Comparison of ENCODE assay signal across 8 mouse cellular contexts in the genomic region with DNA sequence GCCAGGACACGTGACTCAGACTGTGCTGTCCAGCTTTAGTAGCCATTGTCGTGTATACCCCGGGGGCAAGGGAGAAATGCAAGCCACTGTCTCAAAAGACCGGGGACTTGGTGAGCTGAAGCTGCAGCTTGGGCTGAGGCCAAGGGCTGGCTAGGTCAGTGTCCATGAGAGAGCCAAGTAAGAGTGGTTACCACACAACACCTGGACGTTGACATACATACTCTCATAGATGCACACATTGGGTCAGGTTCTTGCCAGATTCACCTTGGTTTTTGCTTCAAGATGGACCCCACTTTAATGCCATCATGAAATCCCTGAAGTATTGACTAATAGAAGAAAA. TPM values are rescaled to one million over a fixed set of nuclear protein-coding genes. Genes with fewer than 3 reads are reported as not detected.
A peak's percentile ranks its signal among the peaks of the same experiment; 100 is the strongest.
DNase-seq lines count a peak whose midpoint lies in the region; ATAC-seq and TF ChIP-seq lines count a peak whose summit lies in the region.

No protein-coding gene starts in this region.

- no peaks in the 10 kb centered on the region for H3K9me3 ChIP-seq in embryonic facial prominence, embryonic 13.5 days
- no peaks in the 10 kb centered on the region for H3K9me3 ChIP-seq in intestine, embryonic 15.5 days
- H3K9me3 ChIP-seq in midbrain, postnatal 0 days (ENCODE audit: low read length): no peaks in the 10 kb centered on the region

- WGBS in embryonic facial prominence, embryonic 13.5 days: 13% methylated on average over 5 of the region's 5 CpGs
- 19% methylated on average over 5 of the region's 5 CpGs for WGBS in intestine, embryonic 15.5 days
- 9% methylated on average over 5 of the region's 5 CpGs for WGBS in midbrain, postnatal 0 days

- H3K4me2 ChIP-seq in embryonic facial prominence, embryonic 13.5 days: peak overlapping the region; percentile 91
- H3K4me2 ChIP-seq in intestine, embryonic 15.5 days (replicated peaks): peak overlapping the region; percentile 84
- H3K4me2 ChIP-seq in midbrain, postnatal 0 days (ENCODE audit: low read depth, low read length, poor library complexity, severe bottlenecking): peak overlapping the region; percentile 94

- no peak for DNase-seq in layer of hippocampus, adult 2 months (ENCODE audit: low spot score in 2 of 2)
- DNase-seq in layer of hippocampus, postnatal 25 days (ENCODE audit: extremely low spot score in 1 of 2, low spot score in 1 of 2): no peak
- no peak for DNase-seq in midbrain, postnatal 0 days (ENCODE audit: low spot score)
- DNase-seq in testis, postnatal 10 days (ENCODE audit: low spot score): no peak
- no peak for DNase-seq in layer of hippocampus, adult 11-12 months (ENCODE audit: low spot score)
- no peak for DNase-seq in right cerebral cortex, adult 18-20 months

- no peak for TF ChIP-seq CTCF in layer of hippocampus, adult 2 months (conservative IDR thresholded peaks at IDR 0.05)
- no peak for TF ChIP-seq CTCF in midbrain, postnatal 0 days (IDR thresholded peaks at IDR 0.05)

- ATAC-seq in embryonic facial prominence, embryonic 13.5 days (ENCODE audit: insufficient number of reproducible peaks, insufficient read depth, low FRiP score, low TSS enrichment, low read depth): no peak; the same call in 1 of the 2 replicates
- ATAC-seq in intestine, embryonic 15.5 days: no peak
- ATAC-seq in midbrain, postnatal 0 days (ENCODE audit: low FRiP score): no peak; the same call in 1 of the 2 replicates

- peak overlapping the region; percentile 83 for H3K4me3 ChIP-seq in layer of hippocampus, adult 2 months
- H3K4me3 ChIP-seq in embryonic facial prominence, embryonic 13.5 days: peak overlapping the region; percentile 61
- peak overlapping the region; percentile 71 for H3K4me3 ChIP-seq in intestine, embryonic 15.5 days (replicated peaks)
- H3K4me3 ChIP-seq in midbrain, postnatal 0 days (ENCODE audit: low read depth, low read length): peak overlapping the region; percentile 69

- H3K27ac ChIP-seq in layer of hippocampus, adult 2 months: peak overlapping the region; percentile 68
- peak overlapping the region; percentile 52; the same call in 1 of the 2 replicates for H3K27ac ChIP-seq in embryonic facial prominence, embryonic 13.5 days
- H3K27ac ChIP-seq in intestine, embryonic 15.5 days: 0 out of 2 replicates have a peak overlapping the region, but pooled peaks have one; percentile 28
- no peak overlapping the region for H3K27ac ChIP-seq in midbrain, postnatal 0 days (ENCODE audit: low read depth, low read length)

- H3K4me1 ChIP-seq in embryonic facial prominence, embryonic 13.5 days: peaks cover 21% of the 10 kb centered on the region
- H3K4me1 ChIP-seq in intestine, embryonic 15.5 days (replicated peaks): no peaks in the 10 kb centered on the region
- H3K4me1 ChIP-seq in midbrain, postnatal 0 days (ENCODE audit: insufficient read depth, low read length): no peaks in the 10 kb centered on the region

- peaks cover 12% of the 10 kb centered on the region for H3K27me3 ChIP-seq in embryonic facial prominence, embryonic 13.5 days
- H3K27me3 ChIP-seq in intestine, embryonic 15.5 days (replicated peaks): no peaks in the 10 kb centered on the region
- no peaks in the 10 kb centered on the region for H3K27me3 ChIP-seq in midbrain, postnatal 0 days (ENCODE audit: insufficient read depth, low read length)

- H3K36me3 ChIP-seq in embryonic facial prominence, embryonic 13.5 days: no peaks in the 10 kb centered on the region
- H3K36me3 ChIP-seq in intestine, embryonic 15.5 days: no peaks in the 10 kb centered on the region
- H3K36me3 ChIP-seq in midbrain, postnatal 0 days (ENCODE audit: insufficient read depth, low read length): no peaks in the 10 kb centered on the region

- H3K9ac ChIP-seq in embryonic facial prominence, embryonic 13.5 days: peak overlapping the region; percentile 81
- peak overlapping the region; percentile 77 for H3K9ac ChIP-seq in intestine, embryonic 15.5 days
- peak overlapping the region; percentile 59 for H3K9ac ChIP-seq in midbrain, postnatal 0 days (replicated peaks; ENCODE audit: low read length, poor library complexity, severe bottlenecking)

RNA-seq across cellular contexts. Expression of a gene that starts 0.3 kb away (rescaled TPM):
- total RNA-seq in layer of hippocampus, adult 2 months (2021): 1 to 10 TPM; 3.4 to 3.7 TPM
- 1 to 10 TPM; 2.6 to 3.1 TPM for total RNA-seq in layer of hippocampus, postnatal 25 days (2021)
- 20.2 and 24.7 TPM in 2 replicates for polyA plus RNA-seq in embryonic facial prominence, embryonic 13.5 days (2015; fragmentation: Nextera tagmentation; extraction: Ambion mirVana)
- 47.3 and 48.2 TPM in 2 replicates for polyA plus RNA-seq in intestine, embryonic 15.5 days (2015; fragmentation: Nextera tagmentation; extraction: Ambion mirVana)
- total RNA-seq in midbrain, postnatal 0 days (2014; rRNA removed): 2.4 and 4.0 TPM in 2 replicates
- 2.1 and 2.7 TPM in 2 replicates for polyA plus RNA-seq in midbrain, postnatal 0 days (2015; fragmentation: Nextera tagmentation; extraction: Ambion mirVana)
